In the genomic region with DNA sequence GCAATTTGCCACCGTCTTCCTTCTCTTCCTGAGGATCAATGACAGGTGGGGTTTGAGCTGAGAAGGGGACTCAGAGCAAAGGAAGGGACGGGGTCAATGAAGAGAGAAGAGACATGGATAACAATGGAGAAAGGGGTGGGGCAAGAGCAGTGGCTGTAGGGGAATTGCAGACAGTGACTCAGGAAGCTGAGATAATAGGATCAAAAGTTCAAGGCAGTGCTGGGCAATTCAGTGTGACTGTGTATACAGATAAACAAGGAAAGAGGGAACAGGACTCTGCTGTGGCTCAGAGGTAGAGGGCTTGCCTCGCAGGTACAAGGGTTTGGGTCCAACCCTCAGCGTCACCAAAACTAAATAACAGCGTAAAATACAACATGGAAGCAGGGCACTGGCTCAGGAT, we compare ENCODE assay signal across 9 mouse cellular contexts. TPM values are rescaled to one million over a fixed set of nuclear protein-coding genes. Genes with fewer than 3 reads are reported as not detected.
DNase-seq lines count a peak whose midpoint lies in the region; ATAC-seq lines count a peak whose summit lies in the region.
"Had no signal": no experiment of that assay in that cellular context is flagged by ENCODE, and none has a peak within 500 bp of the region (broad histone marks: within the 10 kb centered on the region; RNA-seq: fewer than 3 reads in every experiment).

No protein-coding gene starts in this region.

- H3K4me1 ChIP-seq in hindbrain, embryonic 15.5 days (replicated peaks), result peaks cover 20% of the 10 kb centered on the region
- peaks cover 8% of the 10 kb centered on the region for H3K4me1 ChIP-seq in hindbrain, embryonic 14.5 days (replicated peaks; ENCODE audit: control insufficient read depth, insufficient read depth, low read length)
- H3K4me1 ChIP-seq in forebrain, embryonic 14.5 days (ENCODE audit: control insufficient read depth, insufficient read depth, low read length), result peaks cover 19% of the 10 kb centered on the region
- peaks cover 14% of the 10 kb centered on the region for H3K4me1 ChIP-seq in midbrain, embryonic 12.5 days

- no peak overlapping the region for H3K9ac ChIP-seq in hindbrain, embryonic 15.5 days
- no peak overlapping the region for H3K9ac ChIP-seq in hindbrain, embryonic 14.5 days
- H3K9ac ChIP-seq in forebrain, embryonic 14.5 days (ENCODE audit: low read length), result no peak overlapping the region
- H3K9ac ChIP-seq in midbrain, embryonic 12.5 days (replicated peaks), result no peak overlapping the region

- 35% methylated on average over 5 of the region's 5 CpGs for WGBS in hindbrain, embryonic 15.5 days
- 34% methylated on average over 5 of the region's 5 CpGs for WGBS in hindbrain, embryonic 14.5 days
- WGBS in forebrain, embryonic 14.5 days, result 45% methylated on average over 5 of the region's 5 CpGs
- 37% methylated on average over 5 of the region's 5 CpGs for WGBS in midbrain, embryonic 12.5 days

- no peaks in the 10 kb centered on the region for H3K27me3 ChIP-seq in hindbrain, embryonic 15.5 days
- no peaks in the 10 kb centered on the region for H3K27me3 ChIP-seq in hindbrain, embryonic 14.5 days (ENCODE audit: control insufficient read depth, insufficient read depth, low read length)
- H3K27me3 ChIP-seq in forebrain, embryonic 14.5 days (replicated peaks; ENCODE audit: control insufficient read depth, insufficient read depth, low read length), result no peaks in the 10 kb centered on the region
- peaks cover 14% of the 10 kb centered on the region; the same call in 1 of the 2 replicates for H3K27me3 ChIP-seq in midbrain, embryonic 12.5 days

- no peaks in the 10 kb centered on the region for H3K36me3 ChIP-seq in hindbrain, embryonic 15.5 days
- no peaks in the 10 kb centered on the region for H3K36me3 ChIP-seq in hindbrain, embryonic 14.5 days (replicated peaks; ENCODE audit: control insufficient read depth, insufficient read depth)
- no peaks in the 10 kb centered on the region for H3K36me3 ChIP-seq in forebrain, embryonic 14.5 days (ENCODE audit: control insufficient read depth, insufficient read depth, low read length)
- H3K36me3 ChIP-seq in midbrain, embryonic 12.5 days, result no peaks in the 10 kb centered on the region

- H3K9me3 ChIP-seq in hindbrain, embryonic 15.5 days, result no peaks in the 10 kb centered on the region
- H3K9me3 ChIP-seq in hindbrain, embryonic 14.5 days (ENCODE audit: control insufficient read depth, low read length), result no peaks in the 10 kb centered on the region
- H3K9me3 ChIP-seq in forebrain, embryonic 14.5 days (replicated peaks; ENCODE audit: control insufficient read depth, low read length), result no peaks in the 10 kb centered on the region
- no peaks in the 10 kb centered on the region for H3K9me3 ChIP-seq in midbrain, embryonic 12.5 days

- no peak overlapping the region for H3K4me3 ChIP-seq in hindbrain, embryonic 15.5 days
- no peak overlapping the region for H3K4me3 ChIP-seq in hindbrain, embryonic 14.5 days (replicated peaks; ENCODE audit: low read length)
- H3K4me3 ChIP-seq in forebrain, embryonic 14.5 days (ENCODE audit: low read depth, low read length), result no peak overlapping the region
- H3K4me3 ChIP-seq in midbrain, embryonic 12.5 days, result no peak overlapping the region

- H3K4me2 ChIP-seq in hindbrain, embryonic 15.5 days, result peak overlapping the region; percentile 32
- no peak overlapping the region for H3K4me2 ChIP-seq in hindbrain, embryonic 14.5 days (replicated peaks)
- H3K4me2 ChIP-seq in forebrain, embryonic 14.5 days (ENCODE audit: low read length), result 0 out of 2 replicates have a peak overlapping the region, but pooled peaks have one; percentile 5
- peak overlapping the region; percentile 11; the same call in 1 of the 2 replicates for H3K4me2 ChIP-seq in midbrain, embryonic 12.5 days (replicated peaks)

- no peak overlapping the region for H3K27ac ChIP-seq in hindbrain, embryonic 15.5 days (replicated peaks)
- H3K27ac ChIP-seq in hindbrain, embryonic 14.5 days, result no peak overlapping the region
- no peak overlapping the region for H3K27ac ChIP-seq in forebrain, embryonic 14.5 days (ENCODE audit: low read depth, low read length)
- H3K27ac ChIP-seq in midbrain, embryonic 12.5 days (replicated peaks), result no peak overlapping the region
- H3K27ac ChIP-seq: macrophage had no signal

- no peak; the same call in 1 of the 2 replicates for ATAC-seq in hindbrain, embryonic 15.5 days (ENCODE audit: low FRiP score, low read depth)
- no peak for ATAC-seq in hindbrain, embryonic 14.5 days (ENCODE audit: low FRiP score)
- 0 out of 2 replicates have a peak, but pooled peaks have one; percentile 6 for ATAC-seq in forebrain, embryonic 14.5 days
- no peak for ATAC-seq in midbrain, embryonic 12.5 days (ENCODE audit: low FRiP score, low read depth)

- no peak for DNase-seq in hindbrain, embryonic 14.5 days (ENCODE audit: low spot score)
- peak; percentile 1 for DNase-seq in Muller cell, postnatal 12 days (ENCODE audit: inconsistent ontology term)
- DNase-seq in forebrain, embryonic 14.5 days (ENCODE audit: low spot score), result no peak
- no peak for DNase-seq in cerebellum, adult 11-12 months
- no peak for DNase-seq in embryo, embryonic 10 days (ENCODE audit: low spot score)
- no peak for DNase-seq in frontal cortex, adult 2 months (ENCODE audit: extremely low spot score in 1 of 2, low spot score in 1 of 2)

RNA-seq across cellular contexts. Expression of gene Mroh7, which starts 22.8 kb away (rescaled TPM):
- polyA plus RNA-seq in hindbrain, embryonic 15.5 days (2015; fragmentation: Nextera tagmentation; extraction: Ambion mirVana), result 0.21 and 1.5 TPM in 2 replicates
- polyA plus RNA-seq in hindbrain, embryonic 14.5 days (2014; fragmentation: Nextera tagmentation; extraction: Ambion mirVana), result 0.83 and 1.1 TPM in 2 replicates
- 0.09 and 0.18 TPM in 2 replicates for polyA plus RNA-seq in forebrain, embryonic 14.5 days (2014; fragmentation: Nextera tagmentation; extraction: Ambion mirVana)
- polyA plus RNA-seq in midbrain, embryonic 12.5 days (2016; fragmentation: Nextera tagmentation; extraction: Ambion mirVana), result 0.08 TPM in 1 of 2 replicates, not detected in the other
- 10.2 and 11.0 TPM in 2 replicates for polyA plus RNA-seq in frontal cortex, adult 2 months (2012; rRNA removed)
- polyA plus RNA-seq: macrophage had no signal

RNA-seq across cellular contexts. Expression of gene Fam151a, which starts 25.7 kb away (rescaled TPM):
- not detected in 2 replicates for polyA plus RNA-seq in hindbrain, embryonic 15.5 days (2015; fragmentation: Nextera tagmentation; extraction: Ambion mirVana)
- polyA plus RNA-seq in hindbrain, embryonic 14.5 days (2014; fragmentation: Nextera tagmentation; extraction: Ambion mirVana), result not detected in 2 replicates
- polyA plus RNA-seq in forebrain, embryonic 14.5 days (2014; fragmentation: Nextera tagmentation; extraction: Ambion mirVana), result not detected in 2 replicates
- not detected in 2 replicates for polyA plus RNA-seq in midbrain, embryonic 12.5 days (2016; fragmentation: Nextera tagmentation; extraction: Ambion mirVana)
- polyA plus RNA-seq in frontal cortex, adult 2 months (2012; rRNA removed), result 0.11 TPM in 1 of 2 replicates, not detected in the other
- polyA plus RNA-seq: macrophage had no signal

RNA-seq across cellular contexts. Expression of gene Ttc4, which starts 29.2 kb away (rescaled TPM):
- polyA plus RNA-seq in hindbrain, embryonic 15.5 days (2015; fragmentation: Nextera tagmentation; extraction: Ambion mirVana), result 131 and 153 TPM in 2 replicates
- 109 and 131 TPM in 2 replicates for polyA plus RNA-seq in hindbrain, embryonic 14.5 days (2014; fragmentation: Nextera tagmentation; extraction: Ambion mirVana)
- 106 and 107 TPM in 2 replicates for polyA plus RNA-seq in forebrain, embryonic 14.5 days (2014; fragmentation: Nextera tagmentation; extraction: Ambion mirVana)
- polyA plus RNA-seq in midbrain, embryonic 12.5 days (2016; fragmentation: Nextera tagmentation; extraction: Ambion mirVana), result 101 and 107 TPM in 2 replicates
- polyA plus RNA-seq in frontal cortex, adult 2 months (2012; rRNA removed), result 125 and 144 TPM in 2 replicates

RNA-seq across cellular contexts. Expression of gene Pars2, which starts 57.1 kb away (rescaled TPM):
- polyA plus RNA-seq in hindbrain, embryonic 15.5 days (2015; fragmentation: Nextera tagmentation; extraction: Ambion mirVana), result 9.6 and 10.3 TPM in 2 replicates
- 10.1 and 11.0 TPM in 2 replicates for polyA plus RNA-seq in hindbrain, embryonic 14.5 days (2014; fragmentation: Nextera tagmentation; extraction: Ambion mirVana)
- polyA plus RNA-seq in forebrain, embryonic 14.5 days (2014; fragmentation: Nextera tagmentation; extraction: Ambion mirVana), result 11.7 and 12.7 TPM in 2 replicates
- 12.0 and 13.3 TPM in 2 replicates for polyA plus RNA-seq in midbrain, embryonic 12.5 days (2016; fragmentation: Nextera tagmentation; extraction: Ambion mirVana)
- 10.4 and 10.9 TPM in 2 replicates for polyA plus RNA-seq in frontal cortex, adult 2 months (2012; rRNA removed)
